Mouse (Mus musculus): Measurements from ENCODE around the gene Olfr20.
A peak's percentile ranks its signal among the peaks of the same experiment; 100 is the strongest.

Olfr20 gene

GRCm38 (mm10) chr11:73350483-73350882 lies at the start of gene Olfr20:
TSS of gene Olfr20 (plus strand) at chr11:73350783.
- no peak for DNase-seq

GRCm38 (mm10) chr11:73303123-73303522 lies 47.5 kb upstream of the Olfr20 start:
- peak; percentile 31 for DNase-seq

GRCm38 (mm10) chr11:73315961-73316360 lies 34.6 kb upstream of the Olfr20 start:
- DNase-seq: peak; percentile 53

- DNase-seq: peak; percentile 79
Measured at GRCm38 (mm10) chr11:73318581-73318980, 32.0 kb upstream of the Olfr20 start.

- peak; percentile 79 for DNase-seq
Measured at GRCm38 (mm10) chr11:73321064-73321463, 29.5 kb upstream of the Olfr20 start.

GRCm38 (mm10) chr11:73323906-73324830 lies 26.4 kb upstream of the Olfr20 start:
- peak; percentile 42 for DNase-seq

- peak; percentile 94 for DNase-seq
Measured at GRCm38 (mm10) chr11:73326485-73326886, 24.1 kb upstream of the Olfr20 start.

- peak; percentile 79 for DNase-seq
Measured at GRCm38 (mm10) chr11:73327361-73327760, 23.2 kb upstream of the Olfr20 start.

GRCm38 (mm10) chr11:73329442-73329841 lies 21.1 kb upstream of the Olfr20 start, which contains the start of the genes Aspa, Gm49340 and Spata22:
TSS of gene Aspa (minus strand) at chr11:73329596.
TSS of gene Gm49340 (plus strand) at chr11:73329741.
TSS of gene Spata22 (plus strand) at chr11:73329741.
- peak; percentile 5 for DNase-seq

- DNase-seq: no peak
Measured at GRCm38 (mm10) chr11:73333357-73333756, 17.2 kb upstream of the Olfr20 start.

- no peak for DNase-seq
Measured at GRCm38 (mm10) chr11:73336919-73337318, 13.7 kb upstream of the Olfr20 start.

- DNase-seq: no peak
Measured at GRCm38 (mm10) chr11:73370946-73371345, 20.4 kb downstream of the Olfr20 start, which contains the start of gene Olfr376. TSS of gene Olfr376 (plus strand) at chr11:73371246.

GRCm38 (mm10) chr11:73395374-73395773 lies 44.8 kb downstream of the Olfr20 start:
- no peak for DNase-seq

GRCm38 (mm10) chr11:73399514-73399913 lies 48.9 kb downstream of the Olfr20 start, which contains the start of gene Olfr1:
TSS of gene Olfr1 (minus strand) at chr11:73399614.
- no peak for DNase-seq

All from heart, adult 11 months (tissue).